Mouse (Mus musculus): ENCODE measurements around the gene Zfand2a. TPM values are rescaled to one million over a fixed set of nuclear protein-coding genes. Genes with fewer than 3 reads are reported as not detected.

Zfand2a gene
- polyA plus RNA-seq, 1 experiment, result 12.4 TPM

DNA sequence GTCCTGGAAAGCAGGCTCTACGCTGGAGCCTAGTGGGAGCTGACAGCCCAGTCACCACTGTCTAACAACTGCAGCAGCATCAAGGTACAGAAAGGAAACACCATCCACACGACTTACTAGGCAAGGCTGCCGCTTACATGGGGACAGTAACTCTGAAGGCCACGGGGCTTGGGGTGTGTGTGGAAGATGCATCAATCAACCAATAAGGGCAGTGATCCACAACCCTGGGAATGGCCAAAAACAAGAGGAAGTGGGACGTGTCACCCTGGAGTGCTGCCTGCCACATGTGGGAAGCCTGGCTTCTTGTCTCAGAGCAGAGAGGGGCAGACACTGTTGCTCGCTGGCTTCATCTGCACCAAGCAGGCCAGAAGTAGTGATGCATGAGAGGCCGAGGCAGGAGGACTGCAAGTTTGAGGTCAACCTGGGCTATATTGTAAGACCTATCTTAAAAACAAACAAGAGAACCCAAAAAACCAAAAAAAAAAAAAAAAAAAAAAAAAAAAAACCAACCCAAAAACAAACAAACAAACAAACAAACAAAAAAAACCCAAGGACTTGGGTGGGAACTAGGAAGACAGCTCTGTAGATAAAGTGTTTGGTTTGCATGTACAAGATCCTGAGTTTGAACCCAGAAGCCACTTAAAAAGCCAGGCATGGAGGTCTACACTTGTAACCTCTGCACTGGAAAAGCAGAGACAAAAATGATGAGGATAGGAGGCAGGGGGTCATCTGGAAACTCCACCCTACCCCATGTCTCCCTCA lies 51.4 kb downstream of the Zfand2a start:
- H3K27me3 ChIP-seq (replicated peaks; ENCODE audit: control insufficient read depth, insufficient read depth, low read length), result no peaks in the 10 kb centered on the region
- TF ChIP-seq POLR2A (IDR thresholded peaks at IDR 0.05; ENCODE audit: low read depth, low read length), result no peak
- no peak for TF ChIP-seq CTCF (conservative IDR thresholded peaks at IDR 0.05; ENCODE audit: insufficient read depth, insufficient read length, low read depth, low read length)
- H3K4me3 ChIP-seq (ENCODE audit: insufficient read depth, low read depth, low read length), result no peak overlapping the region
- DNase-seq, result no peak
- 72% methylated on average over 7 of the region's 7 CpGs for WGBS
- H3K36me3 ChIP-seq (ENCODE audit: control insufficient read depth, insufficient read depth, low read length), result no peaks in the 10 kb centered on the region
- no peak overlapping the region for H3K27ac ChIP-seq (ENCODE audit: insufficient read depth, low read depth, low read length)
- peaks cover 3% of the 10 kb centered on the region; the same call in 1 of the 2 replicates for H3K4me1 ChIP-seq (ENCODE audit: control insufficient read depth, insufficient read depth, low read length)

DNA sequence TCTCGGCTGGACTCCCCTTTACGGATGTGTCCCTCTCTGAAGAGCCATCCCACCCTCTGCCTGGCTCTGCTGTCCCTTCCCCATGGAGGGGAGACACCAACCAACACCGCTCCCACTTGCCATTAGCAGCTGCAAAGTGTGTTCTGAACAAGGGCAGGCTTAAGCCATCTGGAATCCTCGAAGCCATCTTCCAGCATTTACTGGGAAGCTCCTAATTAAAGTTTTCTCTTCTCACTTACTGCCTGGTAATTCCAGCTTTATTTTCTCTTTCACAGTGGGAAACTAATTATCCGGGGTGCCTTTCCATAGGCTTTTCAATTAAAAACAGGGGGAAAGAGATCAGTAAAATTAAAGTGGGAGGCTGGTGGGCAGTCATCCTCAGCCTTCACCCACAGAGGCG lies 52.0 kb downstream of the Zfand2a start:
- 78% methylated on average over 6 of the region's 6 CpGs for WGBS
- Histone ChIP-seq H3K4me3 (ENCODE audit: insufficient read depth, low read depth, low read length) (no peak overlapping the region), H3K27ac (ENCODE audit: insufficient read depth, low read depth, low read length) (no peak overlapping the region), H3K4me1 (ENCODE audit: control insufficient read depth, insufficient read depth, low read length) (peaks cover 3% of the 10 kb centered on the region; the same call in 1 of the 2 replicates), H3K27me3 (replicated peaks; ENCODE audit: control insufficient read depth, insufficient read depth, low read length) (no peaks in the 10 kb centered on the region), H3K36me3 (ENCODE audit: control insufficient read depth, insufficient read depth, low read length) (no peaks in the 10 kb centered on the region)
- DNase-seq, result no peak
- TF ChIP-seq POLR2A (IDR thresholded peaks at IDR 0.05; ENCODE audit: low read depth, low read length), result no peak
- TF ChIP-seq CTCF (conservative IDR thresholded peaks at IDR 0.05; ENCODE audit: insufficient read depth, insufficient read length, low read depth, low read length), result no peak

DNA sequence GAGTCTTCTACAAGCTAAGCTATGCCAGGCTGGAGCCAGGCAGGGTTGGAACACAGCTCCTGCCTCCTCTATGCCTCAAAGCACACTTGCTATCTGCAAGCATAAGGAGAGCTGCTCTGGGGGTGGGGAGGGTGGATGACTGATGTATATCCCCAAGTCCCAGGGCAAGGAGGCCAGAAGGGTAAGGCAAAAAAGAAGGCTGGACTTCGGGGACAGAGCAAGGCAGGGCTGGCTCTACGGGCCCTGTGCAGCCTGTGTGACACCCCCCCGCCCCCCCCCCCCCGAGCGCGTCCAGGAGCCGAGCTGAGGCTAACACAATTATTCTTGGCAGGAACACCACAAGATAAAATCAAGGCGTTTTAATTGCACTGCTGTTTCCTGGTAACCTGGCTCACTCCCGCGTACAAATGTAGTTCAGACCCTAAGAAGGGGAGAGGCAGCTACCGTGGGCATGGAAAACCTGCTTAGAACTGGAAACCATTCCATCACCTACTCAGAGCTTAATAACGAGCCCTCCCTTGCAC lies 54.5 kb downstream of the Zfand2a start:
- Histone ChIP-seq H3K27me3 (replicated peaks; ENCODE audit: control insufficient read depth, insufficient read depth, low read length) (no peaks in the 10 kb centered on the region), H3K4me3 (ENCODE audit: insufficient read depth, low read depth, low read length) (no peak overlapping the region), H3K27ac (ENCODE audit: insufficient read depth, low read depth, low read length) (peak overlapping the region; percentile 53), H3K36me3 (ENCODE audit: control insufficient read depth, insufficient read depth, low read length) (no peaks in the 10 kb centered on the region), H3K4me1 (ENCODE audit: control insufficient read depth, insufficient read depth, low read length) (peaks cover 3% of the 10 kb centered on the region; the same call in 1 of the 2 replicates)
- TF ChIP-seq POLR2A (IDR thresholded peaks at IDR 0.05; ENCODE audit: low read depth, low read length), result no peak
- TF ChIP-seq CTCF (conservative IDR thresholded peaks at IDR 0.05; ENCODE audit: insufficient read depth, insufficient read length, low read depth, low read length), result no peak
- 12% methylated on average over 12 of the region's 12 CpGs for WGBS
- DNase-seq, result peak; percentile 68

DNA sequence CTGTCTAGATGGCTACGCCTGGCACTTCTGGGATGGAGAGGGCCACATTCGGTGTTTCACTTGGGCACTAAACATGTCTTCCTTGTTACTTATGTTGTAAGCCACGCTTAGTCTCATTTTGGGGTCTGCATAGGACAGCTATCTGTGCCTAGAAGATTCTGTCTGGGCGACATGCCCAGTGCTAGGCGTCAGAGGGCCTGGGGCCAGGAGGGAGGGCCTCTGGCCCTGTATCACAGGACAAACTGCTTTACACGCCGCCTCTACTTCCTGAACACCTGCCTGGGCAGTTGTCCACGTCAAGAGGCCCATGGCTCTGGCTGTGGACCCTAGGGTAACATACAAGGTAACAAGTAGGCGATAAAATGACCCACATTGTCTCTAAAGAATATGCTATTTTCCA lies 56.4 kb downstream of the Zfand2a start:
- DNase-seq, result no peak
- no peak overlapping the region for H3K4me3 ChIP-seq (ENCODE audit: insufficient read depth, low read depth, low read length)
- H3K27ac ChIP-seq (ENCODE audit: insufficient read depth, low read depth, low read length), result no peak overlapping the region
- 68% methylated on average over 9 of the region's 9 CpGs for WGBS
- TF ChIP-seq CTCF (conservative IDR thresholded peaks at IDR 0.05; ENCODE audit: insufficient read depth, insufficient read length, low read depth, low read length) (no peak), POLR2A (IDR thresholded peaks at IDR 0.05; ENCODE audit: low read depth, low read length) (no peak)
- no peaks in the 10 kb centered on the region for H3K36me3 ChIP-seq (ENCODE audit: control insufficient read depth, insufficient read depth, low read length)
- H3K27me3 ChIP-seq (replicated peaks; ENCODE audit: control insufficient read depth, insufficient read depth, low read length), result no peaks in the 10 kb centered on the region
- H3K4me1 ChIP-seq (ENCODE audit: control insufficient read depth, insufficient read depth, low read length), result peaks cover 3% of the 10 kb centered on the region; the same call in 1 of the 2 replicates

DNA sequence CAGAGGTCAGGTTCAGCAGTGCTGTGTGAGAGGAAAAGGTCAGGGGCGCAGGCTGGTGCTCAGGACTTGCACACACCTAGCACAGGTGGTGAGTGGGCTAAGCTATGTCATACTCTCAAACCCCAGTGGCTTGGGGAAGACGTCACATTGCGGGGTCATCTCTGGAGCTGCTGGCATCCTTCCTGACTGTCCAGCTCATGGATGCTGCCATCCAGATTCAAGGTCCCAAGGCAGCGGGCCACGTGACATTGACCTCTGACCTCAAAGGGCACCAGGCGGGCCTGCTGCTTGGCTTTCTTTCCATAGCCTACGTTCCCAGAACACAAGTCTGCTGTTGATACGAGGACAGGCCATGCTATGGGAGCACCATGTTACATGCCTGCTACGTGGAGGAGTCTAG lies 57.3 kb downstream of the Zfand2a start:
- Histone ChIP-seq H3K4me3 (ENCODE audit: insufficient read depth, low read depth, low read length) (no peak overlapping the region), H3K27ac (ENCODE audit: insufficient read depth, low read depth, low read length) (no peak overlapping the region), H3K4me1 (ENCODE audit: control insufficient read depth, insufficient read depth, low read length) (peaks cover 3% of the 10 kb centered on the region; the same call in 1 of the 2 replicates), H3K27me3 (replicated peaks; ENCODE audit: control insufficient read depth, insufficient read depth, low read length) (no peaks in the 10 kb centered on the region), H3K36me3 (ENCODE audit: control insufficient read depth, insufficient read depth, low read length) (no peaks in the 10 kb centered on the region)
- 88% methylated on average over 9 of the region's 9 CpGs for WGBS
- no peak for DNase-seq
- no peak for TF ChIP-seq CTCF (conservative IDR thresholded peaks at IDR 0.05; ENCODE audit: insufficient read depth, insufficient read length, low read depth, low read length)
- no peak for TF ChIP-seq POLR2A (IDR thresholded peaks at IDR 0.05; ENCODE audit: low read depth, low read length)

DNA sequence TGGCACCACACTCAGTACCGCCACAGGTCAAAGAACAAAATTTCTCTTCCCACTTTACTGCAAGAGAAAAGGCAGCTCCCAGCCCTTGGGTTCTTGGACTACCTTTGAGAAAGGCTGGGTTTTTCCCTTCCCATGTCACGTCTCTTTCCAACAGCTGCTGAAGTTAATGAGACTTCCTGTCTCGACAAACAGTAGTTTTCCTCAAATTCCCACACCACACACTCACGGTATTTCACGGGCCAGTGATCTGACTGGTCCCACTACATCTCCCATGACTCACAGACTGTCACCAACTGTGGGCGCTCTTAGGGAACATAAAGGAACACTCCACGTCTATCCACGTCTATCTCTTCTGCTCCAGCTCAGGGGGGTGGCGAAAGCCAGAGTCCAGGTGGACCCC lies 59.2 kb downstream of the Zfand2a start:
- TF ChIP-seq CTCF (conservative IDR thresholded peaks at IDR 0.05; ENCODE audit: insufficient read depth, insufficient read length, low read depth, low read length), result no peak
- TF ChIP-seq POLR2A (IDR thresholded peaks at IDR 0.05; ENCODE audit: low read depth, low read length), result no peak
- H3K4me3 ChIP-seq (ENCODE audit: insufficient read depth, low read depth, low read length), result no peak overlapping the region
- H3K27ac ChIP-seq (ENCODE audit: insufficient read depth, low read depth, low read length), result no peak overlapping the region
- WGBS, result 39% methylated on average over 9 of the region's 9 CpGs
- H3K27me3 ChIP-seq (replicated peaks; ENCODE audit: control insufficient read depth, insufficient read depth, low read length), result no peaks in the 10 kb centered on the region
- H3K4me1 ChIP-seq (ENCODE audit: control insufficient read depth, insufficient read depth, low read length), result peaks cover 2% of the 10 kb centered on the region; the same call in 1 of the 2 replicates
- no peaks in the 10 kb centered on the region for H3K36me3 ChIP-seq (ENCODE audit: control insufficient read depth, insufficient read depth, low read length)
- no peak for DNase-seq
